Mouse (Mus musculus) lung, postnatal 0 days (tissue): ENCODE data around the gene AI182371. TPM values are rescaled to one million over a fixed set of nuclear protein-coding genes. Genes with fewer than 3 reads are reported as not detected.
A peak's percentile ranks its signal among the peaks of the same experiment; 100 is the strongest.

ENCODE experiments used
- ATAC-seq: fragments of 200-750 bp; cut with Nextera tagmentation; 2 replicates; pipeline ENCODE4 v1.8.0; 2017; ENCODE audit warnings: moderate library complexity
- DNase-seq: peaks from one replicate; pipeline ENCODE4 v3.0.0-alpha.2; 2016; ENCODE audit warnings: low spot score
- H3K27ac ChIP-seq: fragments of 300-500 bp; sonication (generic); 2 replicates; pipeline ENCODE4 v1.5.1; 2014; ENCODE audit warnings: antibody characterized with exemption, mild to moderate bottlenecking, low read length, mixed read lengths
- H3K27me3 ChIP-seq: fragments of 300-500 bp; sonication (generic); replicated peaks from 2 replicates; pipeline ENCODE4 v1.6.1; 2014; ENCODE audit warnings: low read length, mixed read lengths; ENCODE audit not compliant: insufficient read depth
- H3K36me3 ChIP-seq: fragments of 300-500 bp; sonication (generic); 2 replicates; pipeline ENCODE4 v1.6.1; 2014; ENCODE audit warnings: low read length, mixed read lengths; ENCODE audit not compliant: insufficient read depth
- H3K4me1 ChIP-seq: fragments of 300-500 bp; sonication (generic); 2 replicates; pipeline ENCODE4 v1.6.1; 2014; ENCODE audit warnings: antibody characterized with exemption, low read depth, low read length, mixed read lengths; ENCODE audit not compliant: insufficient read depth
- H3K4me2 ChIP-seq: fragments of 300-500 bp; sonication (generic); replicated peaks from 2 replicates; pipeline ENCODE4 v1.6.1; 2014; ENCODE audit warnings: low read depth, mild to moderate bottlenecking, low read length, moderate library complexity, mixed read lengths
- H3K4me3 ChIP-seq: fragments of 300-500 bp; sonication (generic); 2 replicates; pipeline ENCODE4 v1.5.1; 2014; ENCODE audit warnings: low read depth, low read length
- H3K9ac ChIP-seq: fragments of 300-500 bp; sonication (generic); replicated peaks from 2 replicates; pipeline ENCODE4 v1.6.1; 2014; ENCODE audit warnings: low read depth, mild to moderate bottlenecking
- H3K9me3 ChIP-seq: fragments of 300-500 bp; sonication (generic); 2 replicates; pipeline ENCODE4 v1.6.1; 2016; ENCODE audit warnings: low read length, mixed read lengths
- CTCF ChIP-seq: IDR thresholded peaks from 2 replicates; pipeline ENCODE4 v1.5.1; 2016; ENCODE audit warnings: antibody characterized with exemption, mild to moderate bottlenecking
- EP300 ChIP-seq: IDR thresholded peaks from 2 replicates; pipeline ENCODE4 v1.6.1; 2016; ENCODE audit warnings: antibody characterized with exemption, mild to moderate bottlenecking, control low read depth
- WGBS: fragments of 180-500 bp; shearing (Covaris S2); extraction: QIAGEN DNeasy Blood & Tissue Kit; methylation state at CpG from one replicate; pipeline ENCODE4 v1.1.7; 2014; 5-methylcytosine and 5-hydroxymethylcytosine counted together
- polyA plus RNA-seq: library from polyadenylated mRNA; unstranded; fragments of >200 nt; fragmentation: Nextera tagmentation; extraction: Ambion mirVana; gene quantifications from 2 replicates; pipeline ENCODE4 v1.2.1, GENCODE M21; 2015

AI182371 gene
- polyA plus RNA-seq, 1 experiment from 2014 or later: 3.0 TPM

DNA sequence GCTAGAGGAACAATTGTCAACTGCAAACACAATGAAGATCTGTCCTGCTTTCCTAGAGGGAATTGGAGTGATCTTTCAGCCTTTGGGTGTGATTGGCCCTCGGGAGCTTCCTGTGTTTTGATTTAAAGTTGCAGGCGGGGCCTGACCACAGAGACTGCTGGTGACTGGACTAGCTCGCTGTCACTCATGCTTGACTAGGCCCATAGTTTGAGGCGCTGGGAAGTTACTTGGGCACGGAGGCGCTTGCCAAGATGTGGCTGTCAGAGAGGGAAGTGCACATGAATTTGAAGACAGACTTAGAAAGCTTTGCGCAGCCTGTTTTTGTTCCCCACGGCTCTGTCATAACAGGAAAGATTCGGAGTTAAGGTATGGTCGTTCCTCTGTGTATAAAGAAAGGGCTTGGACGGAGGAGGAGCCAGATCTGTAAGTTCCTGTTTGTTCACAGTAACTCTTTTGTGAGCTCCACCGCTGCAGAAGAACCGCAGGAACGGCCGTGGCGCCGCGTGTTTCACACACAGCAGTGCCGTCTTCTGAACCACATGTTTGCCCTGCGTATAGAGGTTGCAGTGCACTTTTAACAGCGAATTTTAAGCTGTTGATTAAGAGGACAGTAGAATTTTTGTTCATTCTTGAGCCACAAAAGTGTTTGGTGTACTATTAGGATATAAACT, 30.8 kb upstream of the AI182371 start:
- H3K36me3 ChIP-seq: peaks cover 14% of the 10 kb centered on the region
- peak; percentile 100 for ATAC-seq
- no peaks in the 10 kb centered on the region for H3K9me3 ChIP-seq
- peak; percentile 98 for DNase-seq
- peaks cover 6% of the 10 kb centered on the region for H3K4me1 ChIP-seq
- H3K4me2 ChIP-seq: peak overlapping the region; percentile 55
- no peaks in the 10 kb centered on the region for H3K27me3 ChIP-seq
- TF ChIP-seq EP300 (peak; percentile 55; the same call in 1 of the 2 replicates), CTCF (peak; percentile 49)
- WGBS: under 1% methylated on average over 21 of the region's 21 CpGs
- peak overlapping the region; percentile 34 for H3K4me3 ChIP-seq
- H3K9ac ChIP-seq: peak overlapping the region; percentile 48
- H3K27ac ChIP-seq: peak overlapping the region; percentile 85

DNA sequence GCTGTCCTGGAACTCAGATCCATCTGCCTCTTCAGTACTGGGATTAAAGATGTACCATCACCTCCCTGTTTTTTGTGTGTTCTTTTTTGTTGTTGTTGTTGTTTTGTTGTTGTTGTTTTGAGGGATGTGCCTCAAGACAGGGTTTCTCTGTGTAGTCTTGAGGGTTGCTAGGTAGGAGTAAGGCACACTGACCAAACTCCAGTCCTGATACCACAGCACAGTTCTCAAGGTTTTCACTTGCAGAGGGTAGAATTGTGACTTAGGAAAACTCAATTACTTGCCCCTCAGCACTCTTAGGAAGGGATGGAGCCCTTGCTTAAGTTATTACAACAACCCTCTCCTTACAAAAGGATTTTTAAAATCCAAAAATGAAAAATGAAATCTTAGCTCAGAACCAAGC, 30.1 kb upstream of the AI182371 start:
- peaks cover 14% of the 10 kb centered on the region for H3K36me3 ChIP-seq
- TF ChIP-seq EP300: no peak
- no peak for TF ChIP-seq CTCF
- H3K4me3 ChIP-seq: 0 out of 2 replicates have a peak overlapping the region, but pooled peaks have one; percentile 34
- ATAC-seq (no peak), DNase-seq (no peak)
- no peaks in the 10 kb centered on the region for H3K9me3 ChIP-seq
- peaks cover 6% of the 10 kb centered on the region for H3K4me1 ChIP-seq
- no peaks in the 10 kb centered on the region for H3K27me3 ChIP-seq
- H3K27ac ChIP-seq: peak overlapping the region; percentile 85
- peak overlapping the region; percentile 55; the same call in 1 of the 2 replicates for H3K4me2 ChIP-seq
- no peak overlapping the region for H3K9ac ChIP-seq

DNA sequence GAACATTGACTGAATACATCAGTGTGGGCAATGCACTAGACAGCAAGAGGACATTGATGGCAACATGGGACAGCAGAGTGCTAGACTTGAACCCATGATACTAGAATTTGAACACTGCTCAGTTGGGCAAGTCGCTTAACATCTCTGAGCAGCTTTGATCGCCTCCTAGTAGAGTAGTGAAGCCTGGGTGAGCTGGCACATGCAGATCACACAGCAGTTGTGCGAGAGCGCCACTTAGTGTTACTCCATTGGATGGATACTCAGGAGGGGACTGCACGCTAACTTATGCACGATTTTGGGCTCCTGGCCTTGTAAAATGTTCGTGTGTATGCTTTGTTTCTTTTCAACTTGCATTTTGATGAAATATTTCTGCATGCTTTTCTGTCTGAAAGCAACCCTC, 23.4 kb upstream of the AI182371 start:
- Histone ChIP-seq H3K27ac (no peak overlapping the region), H3K4me1 (no peaks in the 10 kb centered on the region), H3K4me2 (no peak overlapping the region), H3K27me3 (no peaks in the 10 kb centered on the region), H3K9me3 (no peaks in the 10 kb centered on the region), H3K4me3 (no peak overlapping the region), H3K9ac (no peak overlapping the region), H3K36me3 (peaks cover 23% of the 10 kb centered on the region)
- WGBS: 75% methylated on average over 7 of the region's 7 CpGs
- peak; percentile 45 for TF ChIP-seq CTCF
- no peak for TF ChIP-seq EP300
- no peak for DNase-seq
- ATAC-seq: no peak

DNA sequence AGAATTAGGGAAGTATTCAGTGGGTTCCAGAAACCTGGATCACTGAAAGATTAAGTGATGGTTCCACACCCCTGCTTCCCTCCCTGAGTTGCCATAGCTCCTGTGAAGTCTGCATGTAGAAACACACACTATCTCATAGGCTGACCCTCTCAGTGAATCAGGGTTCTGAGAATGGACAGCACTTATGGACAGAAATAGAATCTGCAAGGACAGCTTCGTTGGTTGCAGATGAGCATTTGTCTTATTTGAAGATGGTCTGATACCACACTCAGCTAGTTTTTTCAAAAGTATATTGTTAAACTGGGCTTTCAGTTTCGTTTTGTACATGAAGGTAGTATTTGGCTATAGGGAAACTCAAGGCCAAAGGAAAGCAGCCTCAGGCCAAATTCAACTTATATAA, 9.2 kb upstream of the AI182371 start:
- Histone ChIP-seq H3K4me2 (no peak overlapping the region; the same call in 1 of the 2 replicates), H3K4me1 (no peaks in the 10 kb centered on the region), H3K9me3 (no peaks in the 10 kb centered on the region), H3K27me3 (no peaks in the 10 kb centered on the region), H3K4me3 (no peak overlapping the region), H3K27ac (no peak overlapping the region), H3K9ac (no peak overlapping the region), H3K36me3 (no peaks in the 10 kb centered on the region; the same call in 1 of the 2 replicates)
- DNase-seq (no peak), ATAC-seq (no peak)
- TF ChIP-seq CTCF: no peak
- no peak for TF ChIP-seq EP300
- 62% methylated on average over 2 of the region's 2 CpGs for WGBS

DNA sequence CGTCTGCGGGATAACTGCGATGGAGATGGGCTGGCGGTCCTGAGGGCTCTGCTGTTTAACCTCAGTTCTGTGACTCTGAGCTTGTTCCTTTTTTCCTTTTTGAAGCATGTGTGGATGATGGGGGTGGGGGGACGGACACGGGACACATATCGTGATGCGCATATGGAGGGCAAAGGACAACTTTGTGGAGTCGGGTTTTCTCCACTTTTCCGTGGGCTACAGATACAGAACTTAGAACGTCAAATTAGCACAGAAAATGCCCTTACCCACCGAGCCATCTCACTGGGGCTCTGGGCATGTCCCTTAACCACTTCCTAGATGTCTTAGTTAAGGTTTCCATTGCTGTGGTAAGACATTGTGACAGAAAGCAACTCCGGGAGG, 8.6 kb upstream of the AI182371 start:
- TF ChIP-seq EP300 (no peak), CTCF (no peak)
- WGBS: 2% methylated on average over 13 of the region's 13 CpGs
- Histone ChIP-seq H3K27me3 (no peaks in the 10 kb centered on the region), H3K9me3 (no peaks in the 10 kb centered on the region), H3K4me2 (peak overlapping the region; percentile 69), H3K4me1 (no peaks in the 10 kb centered on the region), H3K4me3 (peak overlapping the region; percentile 79), H3K9ac (peak overlapping the region; percentile 86), H3K27ac (peak overlapping the region; percentile 97), H3K36me3 (no peaks in the 10 kb centered on the region; the same call in 1 of the 2 replicates)
- ATAC-seq: no peak
- DNase-seq: no peak

DNA sequence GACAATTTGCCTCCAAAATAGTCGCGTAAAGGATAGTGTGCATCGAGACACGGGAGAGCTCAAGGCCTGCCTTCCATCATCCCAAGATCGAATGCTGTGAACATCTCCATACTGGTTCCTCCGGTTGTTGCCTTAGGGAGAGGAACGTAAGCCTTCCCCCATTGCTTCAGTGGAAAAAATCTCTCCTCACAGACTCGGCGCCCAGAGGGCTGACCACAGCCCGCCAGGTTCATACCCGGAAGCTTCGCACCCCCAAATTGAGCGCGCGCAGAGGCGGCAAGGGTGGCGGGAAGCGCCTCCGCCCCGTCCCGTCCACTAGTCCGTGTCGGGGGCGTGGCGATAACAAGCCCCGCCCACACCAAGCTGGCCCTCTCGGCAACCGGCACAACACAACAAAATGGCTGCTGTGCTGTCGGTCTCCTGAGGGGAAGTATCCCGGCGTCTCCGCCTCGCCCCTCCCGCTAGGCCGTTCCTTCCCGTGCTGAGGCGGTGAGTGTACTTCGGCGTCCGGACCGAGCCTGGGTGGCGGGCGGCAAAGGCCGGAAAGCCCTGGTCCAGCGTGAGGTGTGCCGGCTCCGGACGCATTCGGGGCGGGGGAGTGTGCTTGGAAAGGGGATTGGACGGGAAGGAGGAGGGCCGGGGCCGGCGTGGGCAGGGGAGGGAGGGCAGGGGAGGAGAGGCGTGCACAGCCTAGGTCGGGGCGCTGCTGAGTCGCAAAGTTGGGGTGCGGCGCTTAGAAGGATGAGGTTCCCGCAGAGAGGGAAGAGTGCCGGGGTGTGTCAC, 8.0 kb upstream of the AI182371 start, which contains the start of gene Cntrl:
Cntrl (plus strand) TSS at position 352 of the 783 bp plus-strand sequence.
- peak within 1 kb of the TSS; percentile 86 for H3K9ac ChIP-seq
- no peaks in the 10 kb centered on the region for H3K9me3 ChIP-seq
- H3K36me3 ChIP-seq: no peaks in the 10 kb centered on the region
- DNase-seq: peak; percentile 96
- H3K4me3 ChIP-seq: peak within 1 kb of the TSS; percentile 79
- H3K4me1 ChIP-seq: no peaks in the 10 kb centered on the region
- H3K27me3 ChIP-seq: no peaks in the 10 kb centered on the region
- peak; percentile 95 for ATAC-seq
- 1% methylated on average over 59 of the region's 62 CpGs for WGBS
- H3K4me2 ChIP-seq: peak within 1 kb of the TSS; percentile 69
- TF ChIP-seq EP300: no peak
- TF ChIP-seq CTCF: 0 out of 2 replicates have a peak, but pooled peaks have one; percentile 9
- H3K27ac ChIP-seq: peak within 1 kb of the TSS; percentile 97
